Mouse (Mus musculus): ENCODE measurements around the gene Olfr573-ps1. TPM values are rescaled to one million over a fixed set of nuclear protein-coding genes. Genes with fewer than 3 reads are reported as not detected.
A peak's percentile ranks its signal among the peaks of the same experiment; 100 is the strongest.

The Olfr573-ps1 gene
- not detected for total RNA-seq (2021)
- long read RNA-seq, experiment 1: 0 reads
- long read RNA-seq, experiment 2: 0 reads

DNA sequence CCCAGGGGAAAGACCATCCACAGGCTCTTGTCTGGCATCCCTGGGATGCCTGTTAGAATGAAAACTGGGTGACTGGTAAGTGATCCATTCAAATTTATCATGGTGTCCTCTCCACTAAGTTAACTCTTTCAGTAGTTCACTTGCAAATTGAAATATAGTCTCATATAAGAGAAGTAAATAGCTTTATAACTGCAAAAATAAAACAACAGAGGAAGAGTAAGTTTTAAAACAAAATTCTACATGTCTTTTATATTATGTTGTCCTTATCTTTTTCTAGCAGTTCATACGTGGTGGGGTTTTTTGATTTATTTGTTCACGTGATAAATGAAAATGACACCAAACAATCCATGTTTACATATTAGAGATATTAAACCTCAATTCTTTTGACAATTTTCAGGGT, at the start of gene Olfr573-ps1:
TSS of gene Olfr573-ps1 (minus strand) at position 101 of the 400 bp plus-strand sequence.
- DNase-seq (ENCODE audit: extremely low spot score in 1 of 2, low spot score in 2 of 2): no peak
- intact Hi-C loops (cut with DNase I): no loop called here
- no peak within 1 kb of the TSS for H3K27ac ChIP-seq
- TF ChIP-seq CTCF (IDR thresholded peaks at IDR 0.05): no peak
- H3K4me3 ChIP-seq: no peak within 1 kb of the TSS

DNA sequence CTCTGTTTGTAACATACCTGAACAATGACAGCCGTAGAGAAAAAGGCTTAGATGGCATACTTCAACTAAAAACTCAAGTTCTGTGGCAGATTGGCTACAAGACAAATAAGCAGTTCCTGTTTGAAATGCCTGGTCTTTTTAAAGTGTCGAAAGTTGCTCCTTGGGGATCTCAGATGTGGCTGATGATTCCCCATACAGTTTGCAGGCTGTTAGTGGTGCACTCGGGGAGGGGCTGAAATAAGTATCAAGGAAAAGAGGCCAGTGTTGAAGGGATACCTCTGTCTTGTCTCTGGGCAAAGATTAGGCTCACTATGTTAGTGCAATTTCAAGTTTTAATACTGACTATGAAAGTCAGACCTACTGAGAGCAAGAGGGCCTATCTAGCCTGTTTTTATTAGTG, 46.8 kb upstream of the Olfr573-ps1 start, which contains the start of gene Olfr578:
TSS of gene Olfr578 (minus strand) at position 101 of the 400 bp plus-strand sequence.
- H3K27ac ChIP-seq: no peak within 1 kb of the TSS
- intact Hi-C loops (cut with DNase I): no loop called here
- H3K4me3 ChIP-seq: no peak within 1 kb of the TSS
- no peak for DNase-seq (ENCODE audit: extremely low spot score in 1 of 2, low spot score in 2 of 2)
- TF ChIP-seq CTCF (IDR thresholded peaks at IDR 0.05): no peak

DNA sequence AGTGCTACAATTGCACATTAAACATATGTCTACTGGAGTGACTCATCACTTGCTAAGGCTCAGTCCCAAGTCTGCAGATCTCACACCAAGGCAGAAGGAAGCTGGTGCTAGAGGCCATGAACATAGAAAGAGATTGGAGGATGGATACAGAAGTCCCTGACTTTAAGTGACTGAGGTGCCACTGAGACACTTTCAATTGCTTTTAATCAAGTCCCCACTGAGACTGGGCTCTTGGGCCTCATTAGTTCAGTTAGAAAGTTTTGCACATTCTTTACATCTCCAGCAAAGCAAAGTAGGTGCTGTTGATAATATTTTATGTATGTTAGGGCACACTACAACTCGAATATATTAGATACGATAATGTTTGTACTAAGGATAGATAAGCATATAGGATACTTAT, 33.5 kb upstream of the Olfr573-ps1 start, which contains the start of gene Olfr577:
TSS of gene Olfr577 (minus strand) at position 101 of the 400 bp plus-strand sequence.
- H3K4me3 ChIP-seq: no peak within 1 kb of the TSS
- DNase-seq (ENCODE audit: extremely low spot score in 1 of 2, low spot score in 2 of 2): no peak
- H3K27ac ChIP-seq: no peak within 1 kb of the TSS
- intact Hi-C loops (cut with DNase I): no loop called here
- TF ChIP-seq CTCF (IDR thresholded peaks at IDR 0.05): no peak

DNA sequence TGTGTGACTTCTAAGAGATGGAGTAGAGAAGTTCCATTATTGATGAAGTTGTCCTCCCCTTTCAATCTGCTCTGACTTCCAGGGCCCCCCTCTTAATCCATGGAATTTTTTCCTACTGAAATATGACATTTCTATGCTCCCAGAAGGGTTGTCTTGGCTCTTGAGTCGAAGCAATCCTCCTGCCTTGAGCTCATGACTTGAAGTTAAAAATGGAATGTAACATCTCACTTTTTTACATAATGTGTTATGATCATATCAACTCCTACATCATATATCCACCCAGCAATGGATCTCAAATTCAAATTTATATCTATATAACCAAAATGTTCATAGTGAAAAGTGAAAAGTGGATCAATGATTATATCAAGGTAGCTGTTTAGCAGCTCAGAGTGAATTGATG, 32.0 kb upstream of the Olfr573-ps1 start:
- H3K4me3 ChIP-seq: no peak overlapping the region
- H3K27ac ChIP-seq: no peak overlapping the region
- TF ChIP-seq CTCF (IDR thresholded peaks at IDR 0.05): no peak
- intact Hi-C loops (cut with DNase I): no loop called here
- no peak for DNase-seq (ENCODE audit: extremely low spot score in 1 of 2, low spot score in 2 of 2)

DNA sequence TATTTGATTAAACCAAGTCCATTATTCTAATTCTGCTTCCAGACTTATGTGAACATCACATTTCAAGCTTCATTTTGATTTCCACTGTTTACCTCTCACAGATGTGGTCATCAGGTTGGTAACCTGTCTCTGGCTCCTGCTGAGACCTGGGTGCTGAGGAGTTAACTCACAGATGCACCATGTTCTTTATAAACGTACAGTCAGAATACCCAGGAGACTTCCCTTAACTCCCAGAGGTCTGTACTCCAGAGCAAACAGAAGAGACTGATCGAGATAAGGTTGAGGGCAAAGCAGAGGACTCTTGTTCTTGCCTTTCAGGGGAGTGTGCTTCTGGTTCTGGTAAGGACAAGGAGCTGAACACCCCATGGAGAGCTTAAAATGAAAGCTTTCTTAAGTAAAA, 20.0 kb upstream of the Olfr573-ps1 start, which contains the start of gene Olfr576:
TSS of gene Olfr576 (plus strand) at position 301 of the 400 bp plus-strand sequence.
- Histone ChIP-seq H3K27ac (no peak within 1 kb of the TSS), H3K4me3 (no peak within 1 kb of the TSS)
- intact Hi-C loops (cut with DNase I): no loop called here
- no peak for DNase-seq (ENCODE audit: extremely low spot score in 1 of 2, low spot score in 2 of 2)
- no peak for TF ChIP-seq CTCF (IDR thresholded peaks at IDR 0.05)

DNA sequence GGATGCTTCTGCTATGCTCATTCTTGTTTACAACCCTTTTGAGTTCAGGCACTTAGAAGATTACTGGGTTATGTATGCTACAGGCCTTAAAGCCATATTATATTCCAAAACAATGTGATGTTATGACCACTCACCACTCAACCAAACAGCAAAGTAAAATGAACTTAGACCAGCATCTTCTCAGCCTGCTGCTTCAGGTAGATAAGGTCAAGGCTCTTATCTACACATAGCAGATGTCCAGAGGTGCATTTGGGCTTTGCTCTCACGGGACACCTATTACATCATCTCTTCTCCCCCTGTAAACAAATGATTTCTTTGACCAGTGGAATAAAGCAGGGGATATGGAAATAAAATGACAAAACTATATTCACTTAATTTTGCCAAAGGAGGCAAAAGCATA, 16.2 kb upstream of the Olfr573-ps1 start, which contains the start of gene Olfr575:
TSS of gene Olfr575 (minus strand) at position 183 of the 400 bp plus-strand sequence.
- intact Hi-C loops (cut with DNase I): no loop called here
- TF ChIP-seq CTCF (IDR thresholded peaks at IDR 0.05): no peak
- no peak within 1 kb of the TSS for H3K4me3 ChIP-seq
- no peak for DNase-seq (ENCODE audit: extremely low spot score in 1 of 2, low spot score in 2 of 2)
- H3K27ac ChIP-seq: no peak within 1 kb of the TSS

DNA sequence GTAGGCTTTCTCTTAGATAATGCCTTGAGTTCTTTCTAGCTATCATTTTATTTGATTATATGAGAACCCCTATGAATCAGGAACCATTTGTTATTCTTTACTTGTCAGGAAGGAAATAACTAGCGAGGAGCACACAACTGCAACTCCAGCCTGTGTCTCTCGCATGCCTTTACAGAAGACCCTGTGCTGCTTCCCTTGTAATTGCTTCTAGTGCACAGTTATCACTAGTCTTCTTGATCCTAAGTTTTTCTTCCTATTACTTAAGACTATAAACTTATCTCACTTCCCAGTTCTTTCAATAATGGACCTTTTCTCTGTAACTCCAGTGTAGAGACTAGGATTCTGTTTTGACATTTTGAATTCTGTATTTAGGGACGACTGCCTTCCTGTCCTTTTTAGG, 15.8 kb upstream of the Olfr573-ps1 start:
- no peak for TF ChIP-seq CTCF (IDR thresholded peaks at IDR 0.05)
- H3K27ac ChIP-seq: no peak overlapping the region
- intact Hi-C loops (cut with DNase I): no loop called here
- DNase-seq (ENCODE audit: extremely low spot score in 1 of 2, low spot score in 2 of 2): no peak
- H3K4me3 ChIP-seq: no peak overlapping the region

DNA sequence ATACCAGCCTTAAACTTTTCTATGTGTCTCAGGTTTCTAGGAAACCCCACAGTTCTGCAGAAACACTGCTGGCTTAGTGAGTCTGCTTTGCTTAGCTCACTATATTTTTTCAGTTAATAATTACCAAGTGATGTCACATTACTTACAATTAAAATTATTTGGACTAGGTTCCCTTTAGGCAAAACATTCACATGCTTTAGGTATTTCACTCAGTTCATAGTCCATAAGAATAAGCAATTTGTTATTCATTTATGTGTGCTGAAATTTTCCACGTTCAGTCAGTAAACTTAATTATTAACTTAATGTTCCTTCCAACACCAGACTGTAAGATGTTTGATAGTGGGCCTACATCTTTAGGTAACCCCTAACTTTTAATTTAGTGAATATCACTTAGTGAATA, 8.4 kb upstream of the Olfr573-ps1 start:
- DNase-seq (ENCODE audit: extremely low spot score in 1 of 2, low spot score in 2 of 2): no peak
- no peak for TF ChIP-seq CTCF (IDR thresholded peaks at IDR 0.05)
- H3K4me3 ChIP-seq: no peak overlapping the region
- no peak overlapping the region for H3K27ac ChIP-seq
- intact Hi-C loops (cut with DNase I): no loop called here

DNA sequence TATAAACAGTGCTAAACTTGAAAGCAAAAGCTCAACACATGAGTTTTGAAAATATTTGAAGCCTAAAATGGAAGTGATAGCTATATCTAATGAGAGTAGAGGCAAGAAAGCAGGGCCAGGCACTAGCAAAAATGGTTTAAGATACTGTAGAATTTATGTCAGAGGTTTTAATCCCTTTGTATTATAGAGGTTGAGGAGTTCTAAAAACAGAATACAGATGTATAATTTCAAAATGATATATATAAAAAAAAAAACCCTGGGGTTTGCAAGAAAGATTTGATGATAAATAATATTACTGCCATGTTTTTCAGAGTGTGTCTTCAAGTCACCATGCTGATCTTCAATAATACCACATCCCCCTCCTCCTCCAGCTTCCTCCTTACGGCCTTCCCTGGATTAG, 5.8 kb upstream of the Olfr573-ps1 start, which contains the start of gene Olfr574:
TSS of gene Olfr574 (plus strand) at position 301 of the 400 bp plus-strand sequence.
- intact Hi-C loops (cut with DNase I): no loop called here
- no peak for TF ChIP-seq CTCF (IDR thresholded peaks at IDR 0.05)
- no peak within 1 kb of the TSS for H3K4me3 ChIP-seq
- H3K27ac ChIP-seq: no peak within 1 kb of the TSS
- no peak for DNase-seq (ENCODE audit: extremely low spot score in 1 of 2, low spot score in 2 of 2)

DNA sequence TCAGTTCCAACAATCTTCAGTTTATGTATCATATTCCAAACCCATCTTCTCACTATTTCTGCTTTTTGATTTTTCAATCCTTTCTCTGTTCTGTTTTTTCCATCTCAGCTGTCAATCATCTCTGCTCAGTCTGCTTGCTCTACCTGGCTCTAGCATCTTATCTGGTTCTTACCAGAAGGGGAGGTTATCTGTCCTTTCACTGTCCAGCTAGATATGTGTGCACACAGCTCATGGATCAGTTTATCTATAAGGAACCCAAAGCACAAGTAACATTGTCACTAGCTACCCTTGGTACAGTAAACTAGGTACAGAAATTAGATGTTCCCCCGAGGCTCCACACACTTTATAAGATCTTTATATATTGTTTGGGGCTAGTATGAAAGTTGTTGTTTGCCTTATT, 1.0 kb upstream of the Olfr573-ps1 start:
- TF ChIP-seq CTCF (IDR thresholded peaks at IDR 0.05): no peak
- intact Hi-C loops (cut with DNase I): no loop called here
- DNase-seq (ENCODE audit: extremely low spot score in 1 of 2, low spot score in 2 of 2): no peak
- H3K4me3 ChIP-seq: no peak overlapping the region
- no peak overlapping the region for H3K27ac ChIP-seq

DNA sequence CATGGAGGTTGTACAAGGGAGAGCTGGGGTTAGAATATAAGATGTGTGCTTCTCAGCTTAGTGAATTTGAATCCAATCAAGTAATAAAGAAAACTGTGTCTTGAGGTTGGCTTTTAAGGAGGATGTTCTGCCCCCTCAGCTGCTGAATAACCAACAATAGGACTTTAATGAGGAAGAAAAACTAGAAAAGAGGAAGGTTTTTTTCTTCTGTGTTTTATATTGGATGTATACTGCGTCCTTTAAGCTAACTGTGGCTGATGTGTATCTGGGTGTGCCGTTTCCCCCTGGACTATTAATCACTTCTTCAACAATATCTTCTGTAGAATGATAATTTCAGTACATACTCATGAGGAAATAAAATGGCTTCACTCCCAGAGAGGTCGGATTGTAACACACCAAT, 15.3 kb downstream of the Olfr573-ps1 start:
- DNase-seq (ENCODE audit: extremely low spot score in 1 of 2, low spot score in 2 of 2): no peak
- intact Hi-C loops (cut with DNase I): no loop called here
- TF ChIP-seq CTCF (IDR thresholded peaks at IDR 0.05): no peak
- Histone ChIP-seq H3K4me3 (no peak overlapping the region), H3K27ac (no peak overlapping the region)

DNA sequence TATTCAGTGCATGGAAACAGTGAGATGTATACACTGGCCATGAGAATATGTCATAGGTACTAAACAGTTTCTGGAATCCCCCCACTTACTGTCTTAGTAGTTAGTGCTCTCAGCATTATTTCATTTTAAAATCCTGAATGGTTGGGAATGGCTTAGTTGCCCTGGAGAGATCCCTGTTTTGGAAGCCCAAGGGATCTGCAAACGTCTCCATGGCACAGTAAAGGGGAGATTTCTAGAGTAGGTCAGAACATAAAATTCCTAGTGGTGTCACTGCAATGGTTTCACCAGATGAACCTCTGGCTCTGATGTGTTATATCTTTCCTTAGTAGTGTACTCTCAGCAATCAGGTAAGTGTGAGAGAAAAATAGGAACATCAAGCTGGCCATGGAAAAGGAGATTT, 18.3 kb downstream of the Olfr573-ps1 start, which contains the start of gene Olfr572:
TSS of gene Olfr572 (plus strand) at position 301 of the 400 bp plus-strand sequence.
- H3K27ac ChIP-seq: no peak within 1 kb of the TSS
- no peak for TF ChIP-seq CTCF (IDR thresholded peaks at IDR 0.05)
- intact Hi-C loops (cut with DNase I): no loop called here
- no peak for DNase-seq (ENCODE audit: extremely low spot score in 1 of 2, low spot score in 2 of 2)
- H3K4me3 ChIP-seq: no peak within 1 kb of the TSS

DNA sequence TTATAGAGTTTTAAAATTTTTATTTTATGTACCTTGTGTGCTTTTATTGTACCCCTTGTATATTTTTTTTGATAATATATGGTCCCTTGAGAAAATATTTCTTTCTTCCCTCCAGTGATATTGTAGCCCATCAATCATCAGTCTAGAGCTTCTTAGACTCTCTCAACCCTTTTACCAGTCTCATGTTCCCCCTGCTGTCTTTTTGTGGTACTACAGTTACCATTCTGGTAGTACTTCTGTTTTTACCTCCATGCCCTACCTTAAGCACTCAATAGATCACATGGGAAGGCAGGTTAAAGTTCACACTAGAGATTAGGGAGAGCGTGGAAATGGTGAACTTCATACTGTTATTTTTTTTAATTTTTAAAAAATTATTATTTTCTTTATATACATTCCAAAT, 22.7 kb downstream of the Olfr573-ps1 start:
- DNase-seq (ENCODE audit: extremely low spot score in 1 of 2, low spot score in 2 of 2): no peak
- peak; percentile 66 for TF ChIP-seq CTCF (IDR thresholded peaks at IDR 0.05)
- Histone ChIP-seq H3K4me3 (no peak overlapping the region), H3K27ac (no peak overlapping the region)
- intact Hi-C loops (cut with DNase I): loop anchor here (1.0 to 2.0 kb wide), 3 partner anchors 224 to 406 kb away; partner anchors contain the start of genes Olfr556 and Olfr557

Data from left cerebral cortex, adult 2 months (tissue).